Mouse (Mus musculus) lung, postnatal 4 days (tissue): Measurements from ENCODE around the gene Tmc1.
A peak's percentile ranks its signal among the peaks of the same experiment; 100 is the strongest.

Source experiments
- DNase-seq, 2 experiments: peaks; one replicate each; pipeline ENCODE4 v3.0.0; 2021

The Tmc1 gene

DNA sequence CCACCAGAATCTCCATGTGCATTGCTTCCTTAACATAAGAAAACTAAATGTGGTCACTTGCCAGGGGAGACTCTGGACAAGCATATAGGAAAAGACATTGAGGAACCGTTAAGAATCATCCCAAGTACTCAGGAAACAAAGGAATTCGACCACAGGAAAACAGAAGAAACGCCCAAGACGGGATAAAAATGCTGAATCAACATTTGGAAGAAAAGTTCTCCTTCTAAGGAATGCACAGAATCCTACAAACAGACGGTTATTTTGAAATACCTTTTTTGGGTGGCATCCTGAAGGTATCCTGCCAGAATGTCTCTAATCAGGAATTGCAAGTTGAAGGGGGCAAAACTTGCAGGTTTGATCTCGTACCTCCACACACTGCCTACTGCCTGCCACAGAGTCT is at the start of gene Tmc1:
Tmc1 (minus strand) TSS at position 329 of the 400 bp plus-strand sequence.
- DNase-seq: no peak

DNA sequence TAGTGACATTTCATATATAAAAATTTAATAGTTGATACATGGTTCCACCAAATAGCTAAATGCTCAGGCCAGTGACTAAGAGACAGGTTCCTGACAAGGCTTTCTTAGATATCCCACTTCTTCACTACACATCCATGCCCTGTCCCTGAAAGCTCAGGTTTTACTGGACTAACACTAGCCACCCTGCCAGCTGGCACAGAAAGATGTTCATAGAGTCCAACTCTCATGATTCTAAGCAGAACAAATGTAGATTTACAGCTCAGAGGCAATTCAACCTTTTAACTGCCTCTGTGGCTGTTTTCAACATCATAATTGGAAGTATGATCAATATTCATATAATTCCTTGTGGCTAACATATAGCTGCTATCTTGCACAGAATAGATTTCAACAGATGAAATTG is 47.5 kb upstream of the Tmc1 start:
- no peak for DNase-seq

DNA sequence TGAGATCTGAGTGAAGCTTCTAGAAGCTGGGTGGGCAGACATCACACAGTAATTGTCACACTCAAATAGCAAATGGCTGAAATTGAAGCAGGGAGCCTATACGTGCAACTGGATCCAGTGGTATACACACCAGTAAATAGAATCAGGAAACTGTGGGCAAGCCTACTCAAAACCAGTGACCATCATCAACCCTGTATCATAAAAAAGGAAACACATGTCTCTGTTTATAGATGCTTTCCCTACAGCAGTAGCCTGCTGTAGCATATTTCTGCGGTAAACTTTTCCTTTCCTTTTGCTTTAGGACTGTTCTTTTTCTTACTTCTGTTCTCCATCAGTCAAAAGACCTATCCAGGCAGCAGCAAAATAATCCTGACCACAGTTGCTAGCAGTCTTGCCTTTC is 25.2 kb upstream of the Tmc1 start:
- no peak for DNase-seq

DNA sequence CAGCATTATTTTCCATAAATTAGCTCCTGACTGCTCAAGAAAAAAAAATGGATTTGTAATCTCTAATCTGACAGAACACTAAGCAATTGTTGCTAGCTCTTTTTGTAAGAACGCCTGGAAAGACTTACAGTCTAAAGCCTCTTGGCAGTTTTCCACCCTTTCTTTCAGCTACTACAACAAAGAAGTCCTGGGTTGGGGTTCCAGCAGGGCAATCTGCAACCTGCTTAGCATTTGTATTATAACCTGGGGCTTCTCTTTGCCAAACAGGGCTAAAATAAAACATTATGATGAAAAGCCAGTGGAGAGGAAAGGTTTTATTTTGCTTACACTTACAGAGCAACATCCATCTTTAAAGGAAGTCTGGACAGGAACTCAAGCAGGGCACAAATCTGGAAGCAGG is 24.1 kb upstream of the Tmc1 start:
- DNase-seq: no peak

DNA sequence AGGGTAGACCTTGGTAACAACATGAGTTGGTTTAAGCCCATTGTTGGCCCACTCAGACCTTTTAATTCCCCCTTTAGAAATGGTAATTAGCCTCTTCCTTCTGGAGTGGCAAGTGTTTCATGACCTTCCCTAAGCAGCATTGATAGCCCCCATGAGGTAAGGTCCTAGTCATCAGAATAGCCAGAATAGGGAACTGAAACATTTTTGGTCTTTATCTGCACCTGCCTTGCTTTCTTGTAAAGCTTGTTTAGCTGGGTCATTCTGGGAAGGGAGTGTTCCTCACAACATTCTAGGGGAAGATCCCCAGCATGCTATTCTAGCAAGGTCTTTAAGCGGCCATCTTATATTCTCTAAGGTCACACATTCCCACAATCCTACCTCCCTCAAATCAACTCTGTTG is 17.9 kb upstream of the Tmc1 start:
- DNase-seq: no peak

DNA sequence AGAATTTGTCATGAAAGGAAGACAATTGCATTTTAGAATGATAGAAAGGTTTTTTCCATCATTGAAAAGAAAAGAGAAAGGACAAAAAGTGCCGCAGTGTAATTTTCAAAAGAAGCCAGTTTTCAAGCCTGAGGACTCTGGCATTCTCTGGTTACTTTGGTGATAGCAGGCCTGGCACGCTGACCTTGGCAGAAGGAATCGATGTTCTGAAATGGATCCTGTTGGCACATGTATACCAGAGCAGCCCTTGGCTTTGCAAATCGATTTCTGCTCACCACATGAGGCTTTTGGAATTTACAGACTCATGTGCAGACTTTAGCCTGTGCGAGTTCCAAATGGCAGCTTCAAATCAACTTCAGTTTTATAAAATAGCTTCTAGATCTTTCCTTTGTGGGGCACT is 813 bp upstream of the Tmc1 start:
- DNase-seq: no peak

DNA sequence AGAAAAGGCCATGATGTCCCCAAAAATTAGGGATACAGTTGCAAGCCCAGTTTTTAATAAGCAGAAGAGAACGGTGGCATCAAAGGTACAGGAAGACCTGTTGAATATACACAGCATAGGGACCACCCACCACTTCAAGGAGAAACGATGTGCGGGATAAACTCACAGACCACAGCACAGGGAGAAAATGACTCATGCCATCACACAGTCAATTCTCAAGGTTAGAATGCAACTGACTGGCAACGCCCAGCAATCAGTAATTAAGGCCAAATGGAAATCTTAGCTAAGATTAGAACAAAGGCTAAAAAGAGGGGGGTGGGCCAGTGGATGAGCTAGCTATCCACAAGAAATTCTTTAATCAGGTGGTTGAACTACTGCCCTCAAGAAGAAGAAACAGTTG is 9.6 kb downstream of the Tmc1 start:
- no peak for DNase-seq

DNA sequence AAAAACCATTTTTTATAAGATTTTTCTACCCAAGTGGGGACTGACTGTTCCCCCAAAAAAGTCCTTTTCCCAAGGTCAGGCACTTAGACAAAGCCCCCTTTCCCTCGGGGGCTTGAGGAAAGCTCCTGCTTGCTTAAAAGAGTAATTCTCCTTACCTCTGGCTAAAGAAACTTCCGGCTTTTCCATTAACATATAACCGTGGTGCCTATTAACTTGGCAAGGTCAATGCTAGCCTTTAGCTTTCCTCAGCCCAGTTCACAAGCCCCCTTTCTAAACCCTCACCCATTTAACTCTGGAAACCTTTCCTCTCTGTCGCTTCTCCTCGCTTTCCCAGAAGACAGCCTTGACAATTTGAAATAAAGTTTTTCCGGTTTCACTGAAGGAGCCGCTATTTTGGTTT is 29.7 kb downstream of the Tmc1 start:
- no peak for DNase-seq

DNA sequence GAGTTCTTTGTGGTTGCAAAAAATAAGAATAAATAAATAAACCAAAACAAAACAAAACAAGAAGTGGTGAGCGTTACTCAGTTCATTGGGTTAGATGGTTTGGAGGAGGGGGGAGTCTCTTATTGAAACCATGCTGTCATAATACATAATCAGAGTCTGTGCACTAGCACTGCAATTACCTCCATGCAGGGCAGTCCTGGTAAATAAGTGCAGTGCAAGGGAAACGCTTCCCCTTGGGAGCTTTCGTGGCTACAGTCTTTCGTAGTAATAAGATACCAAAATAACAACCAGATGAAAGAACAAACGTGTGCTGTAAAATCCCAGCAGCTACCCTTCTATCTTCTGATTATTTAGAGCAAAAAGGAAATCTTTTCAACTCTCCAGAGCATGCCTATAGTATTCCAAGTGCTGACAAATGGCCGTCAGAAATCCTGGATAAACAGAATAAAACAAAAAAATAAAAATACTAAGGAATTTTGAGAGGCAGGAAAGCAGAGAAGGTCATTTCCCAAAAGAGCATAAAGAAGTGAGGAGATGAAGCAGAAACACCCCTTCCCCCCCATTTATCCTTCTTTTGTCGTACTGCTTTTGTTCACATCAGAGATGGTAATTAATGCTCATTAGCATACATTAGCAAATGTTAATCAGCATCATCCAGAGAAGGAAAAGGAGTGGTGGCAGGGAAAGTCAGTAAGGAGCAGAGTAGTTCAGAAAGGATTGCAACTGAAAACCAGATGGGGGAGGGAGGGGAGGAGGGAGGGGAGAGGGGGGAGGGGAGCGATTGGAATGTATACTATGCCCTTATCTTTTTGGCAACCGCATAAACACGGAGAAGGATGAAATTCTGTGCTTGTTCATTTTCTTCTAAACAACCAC is 30.4 kb downstream of the Tmc1 start:
- no peak for DNase-seq

DNA sequence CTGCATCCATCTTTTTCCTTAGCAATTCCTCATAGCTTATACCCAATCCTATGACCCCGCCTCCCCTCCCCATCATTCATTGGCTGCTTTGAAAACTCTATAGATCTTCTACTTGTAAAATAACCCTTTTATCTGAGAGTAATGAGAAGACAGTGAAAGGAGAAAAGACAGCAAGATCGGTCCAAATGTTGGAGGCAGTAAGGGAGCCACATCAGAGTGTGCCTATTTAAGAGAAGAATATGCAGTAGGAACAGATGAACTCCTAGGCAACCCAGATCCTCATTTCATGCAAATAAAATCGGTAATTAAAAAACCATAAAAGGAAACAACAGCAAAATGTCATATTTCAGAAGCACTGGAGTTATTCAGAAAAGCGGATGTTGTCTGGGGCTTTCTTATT is 35.8 kb downstream of the Tmc1 start:
- no peak for DNase-seq

DNA sequence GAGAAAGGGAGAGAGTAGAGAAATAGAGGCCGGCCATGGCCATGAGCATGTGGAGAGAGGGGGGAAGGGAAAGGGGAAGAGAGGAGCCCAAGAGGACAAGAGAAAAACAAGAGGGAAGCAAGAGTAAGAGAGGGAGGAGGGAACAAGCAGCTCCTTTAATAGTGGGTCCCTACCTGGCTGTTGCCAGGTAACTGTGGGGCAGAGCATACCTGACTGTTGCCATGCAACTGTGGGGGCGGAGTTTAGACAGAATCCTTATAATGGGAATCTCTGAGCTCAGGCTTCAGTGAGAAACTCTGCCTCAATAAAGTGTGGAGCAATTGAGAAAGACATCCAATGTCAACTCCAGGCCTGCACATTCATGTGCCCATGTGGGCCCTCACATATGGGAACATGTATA is 38.9 kb downstream of the Tmc1 start:
- no peak for DNase-seq

DNA sequence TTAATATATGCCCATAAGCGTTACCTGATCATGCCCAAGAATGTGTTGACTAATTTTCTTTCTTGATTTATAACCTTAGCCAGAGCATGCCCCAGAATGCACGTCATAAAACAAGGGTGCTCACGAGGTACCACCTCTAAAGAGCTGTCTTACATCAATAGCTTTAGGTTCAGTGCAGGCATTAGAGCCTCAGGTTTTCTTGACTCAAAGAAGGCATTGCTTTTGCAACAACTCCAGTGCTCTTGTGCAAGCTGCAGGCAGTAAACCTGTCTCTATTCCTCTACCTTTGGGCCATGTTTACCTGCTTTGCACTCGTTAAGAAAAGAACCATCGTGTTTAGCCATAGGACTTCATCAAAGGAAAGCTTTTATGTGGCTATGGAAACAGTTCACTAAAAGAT is 43.6 kb downstream of the Tmc1 start:
- DNase-seq: no peak

DNA sequence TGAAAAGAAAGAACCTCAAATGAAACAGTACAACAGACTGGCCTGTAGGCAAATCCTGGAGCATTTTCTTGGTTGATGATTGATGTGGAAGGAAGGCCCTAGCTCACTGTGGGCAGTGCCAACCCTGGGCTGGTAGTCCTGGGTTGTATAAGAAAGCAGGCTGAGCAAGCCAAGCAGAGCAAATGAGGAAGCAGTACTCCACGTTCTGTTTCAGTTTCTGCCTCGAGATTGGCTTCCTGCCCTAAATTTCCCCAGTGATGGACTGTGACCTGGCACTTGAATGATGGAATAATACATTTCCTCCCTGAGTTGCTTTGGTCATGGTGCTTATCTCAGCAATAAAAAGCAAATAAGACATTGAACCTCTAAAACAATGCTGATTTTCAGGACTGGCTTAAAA is 72.8 kb downstream of the Tmc1 start:
- DNase-seq: no peak

DNA sequence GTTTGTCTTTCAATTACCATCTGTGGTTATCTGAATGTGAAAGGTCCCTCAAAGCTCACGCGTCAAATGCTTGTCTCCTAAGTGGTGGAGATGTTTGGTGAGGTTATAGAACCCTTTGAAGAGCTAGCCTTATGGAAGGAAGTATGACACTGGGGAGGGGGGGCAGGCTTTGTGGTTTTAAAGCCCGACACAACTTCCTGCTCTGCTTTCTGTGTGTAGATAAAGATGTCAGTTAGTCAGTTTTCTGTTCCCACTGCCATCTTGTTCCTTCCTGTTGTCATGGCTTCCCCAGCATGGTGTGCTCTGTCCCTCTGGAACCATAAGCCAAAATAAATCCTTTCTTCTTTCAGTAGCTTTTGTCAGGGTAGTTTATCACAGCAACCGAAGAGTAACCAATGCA is 78.1 kb downstream of the Tmc1 start:
- DNase-seq: no peak

DNA sequence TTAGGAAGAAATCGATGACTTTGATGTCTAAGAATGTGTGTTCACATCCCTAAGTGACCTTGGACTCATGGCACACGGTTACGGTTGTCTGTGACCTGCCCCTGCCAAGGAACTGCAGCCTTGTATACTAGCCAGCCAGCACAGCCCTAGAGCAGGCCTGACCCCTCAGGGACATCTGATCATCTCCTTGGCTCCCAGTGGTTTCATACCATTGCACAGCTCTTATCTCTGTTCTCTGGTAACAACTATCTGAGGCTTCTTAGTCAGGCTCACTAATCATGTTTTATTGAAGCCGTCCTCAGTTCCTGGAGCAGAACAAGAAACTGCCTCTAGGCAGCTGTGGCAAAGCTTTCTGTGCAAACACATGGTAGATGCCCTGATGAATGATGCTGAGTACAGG is 92.2 kb downstream of the Tmc1 start:
- no peak for DNase-seq

DNA sequence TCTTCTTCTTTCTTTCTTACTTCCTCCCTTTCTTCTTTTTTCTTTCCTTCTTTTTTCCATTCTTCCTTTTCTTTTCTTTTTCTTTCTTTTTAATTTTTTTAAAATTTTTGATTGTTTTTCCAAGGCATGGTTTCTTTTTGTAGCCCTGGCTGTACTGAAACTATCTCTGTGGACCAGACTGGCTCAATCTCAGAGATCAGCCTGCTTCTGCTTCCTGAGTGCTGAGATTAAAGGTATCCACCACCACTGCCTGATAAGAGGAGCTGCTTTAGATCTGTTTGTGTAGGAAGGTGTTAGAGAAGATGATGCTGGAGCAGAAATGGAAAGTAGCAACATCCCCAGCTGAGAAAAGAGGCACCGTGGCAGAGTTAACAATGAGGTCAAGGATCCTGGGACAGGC is 93.7 kb downstream of the Tmc1 start:
- no peak for DNase-seq

DNA sequence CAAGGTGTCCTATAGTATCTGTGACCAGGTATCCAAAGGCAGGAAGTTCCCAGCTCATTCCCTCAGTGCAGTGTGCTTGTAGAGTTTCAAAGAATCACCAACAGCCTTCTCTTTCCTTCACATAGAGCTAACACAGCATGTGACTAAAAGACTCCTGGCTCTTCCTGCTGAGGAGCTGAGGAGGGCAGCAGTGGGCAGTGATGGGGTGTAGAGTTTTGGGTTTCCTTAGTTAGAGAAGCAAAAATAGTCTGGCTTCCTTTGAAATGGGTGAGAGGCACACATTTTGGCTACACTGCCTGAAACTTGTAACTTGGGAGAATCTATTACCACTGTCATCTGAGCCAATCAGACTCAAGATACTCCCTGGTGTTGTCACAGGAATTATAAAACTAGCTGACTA is 96.2 kb downstream of the Tmc1 start:
- DNase-seq: no peak

DNA sequence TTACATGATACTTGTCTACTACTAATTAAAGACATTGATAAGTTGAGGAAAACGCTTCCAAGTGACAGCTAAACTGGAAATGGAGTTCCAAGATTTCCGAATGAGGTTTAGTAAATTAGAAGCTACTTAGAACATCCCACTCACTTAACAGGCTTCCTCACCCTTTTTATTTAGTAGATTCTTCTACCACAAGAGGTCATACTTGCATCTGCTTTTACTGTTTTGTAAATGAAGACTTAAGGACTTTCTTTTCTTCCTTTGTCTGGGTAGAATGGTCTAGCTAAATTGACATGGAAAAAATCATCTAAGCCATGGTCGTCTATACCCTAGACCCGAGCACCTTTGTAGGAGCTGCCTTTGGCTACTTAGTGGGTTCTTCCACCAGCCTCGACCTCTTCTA is 105.1 kb downstream of the Tmc1 start:
- no peak for DNase-seq

DNA sequence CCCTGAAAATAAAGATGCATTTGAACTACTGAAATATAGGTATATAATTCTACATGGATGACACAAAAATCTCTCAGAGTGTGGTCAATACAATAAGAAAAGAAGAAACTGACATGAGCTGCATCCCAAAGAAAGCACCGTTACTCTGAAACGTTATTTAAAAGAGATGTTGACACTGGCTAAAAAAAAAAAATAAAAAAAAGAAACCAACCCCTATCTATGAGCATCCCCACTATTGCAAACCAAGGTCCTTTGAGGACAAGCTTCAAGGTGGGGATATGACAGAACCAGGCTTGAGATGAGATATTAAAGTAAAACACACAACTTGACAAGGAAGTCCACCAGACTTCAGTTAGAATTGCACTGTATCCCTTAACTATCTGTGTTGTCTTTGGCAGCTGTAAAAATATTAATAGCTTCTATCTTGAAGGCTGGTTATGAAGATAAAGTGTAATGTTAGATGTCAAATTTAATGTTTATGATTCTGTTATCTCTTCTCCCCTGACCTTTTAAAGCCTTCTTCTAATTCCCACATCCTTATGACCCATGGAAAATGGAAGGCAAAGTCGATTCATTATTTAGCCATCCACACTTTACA is 106.4 kb downstream of the Tmc1 start:
- no peak for DNase-seq

DNA sequence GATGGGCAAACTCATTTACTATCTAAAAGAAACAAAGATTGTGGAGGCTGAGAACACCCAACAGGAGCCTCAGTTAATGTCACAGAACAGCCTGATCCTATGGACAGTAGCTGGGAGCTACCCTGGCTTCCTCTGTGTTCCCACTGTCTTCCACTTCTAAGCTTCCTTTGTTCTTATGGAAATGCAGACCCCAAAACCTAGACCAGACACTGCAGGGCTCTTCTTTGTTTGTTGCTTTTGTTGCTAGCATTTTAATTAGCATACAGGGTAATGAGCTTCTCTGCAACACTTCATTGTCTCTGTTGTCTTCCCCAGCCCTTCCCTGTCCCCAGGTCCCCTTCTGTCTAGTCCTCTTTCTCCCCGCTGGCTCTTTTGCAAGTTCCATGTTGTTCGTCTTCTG is 116.6 kb downstream of the Tmc1 start:
- no peak for DNase-seq

DNA sequence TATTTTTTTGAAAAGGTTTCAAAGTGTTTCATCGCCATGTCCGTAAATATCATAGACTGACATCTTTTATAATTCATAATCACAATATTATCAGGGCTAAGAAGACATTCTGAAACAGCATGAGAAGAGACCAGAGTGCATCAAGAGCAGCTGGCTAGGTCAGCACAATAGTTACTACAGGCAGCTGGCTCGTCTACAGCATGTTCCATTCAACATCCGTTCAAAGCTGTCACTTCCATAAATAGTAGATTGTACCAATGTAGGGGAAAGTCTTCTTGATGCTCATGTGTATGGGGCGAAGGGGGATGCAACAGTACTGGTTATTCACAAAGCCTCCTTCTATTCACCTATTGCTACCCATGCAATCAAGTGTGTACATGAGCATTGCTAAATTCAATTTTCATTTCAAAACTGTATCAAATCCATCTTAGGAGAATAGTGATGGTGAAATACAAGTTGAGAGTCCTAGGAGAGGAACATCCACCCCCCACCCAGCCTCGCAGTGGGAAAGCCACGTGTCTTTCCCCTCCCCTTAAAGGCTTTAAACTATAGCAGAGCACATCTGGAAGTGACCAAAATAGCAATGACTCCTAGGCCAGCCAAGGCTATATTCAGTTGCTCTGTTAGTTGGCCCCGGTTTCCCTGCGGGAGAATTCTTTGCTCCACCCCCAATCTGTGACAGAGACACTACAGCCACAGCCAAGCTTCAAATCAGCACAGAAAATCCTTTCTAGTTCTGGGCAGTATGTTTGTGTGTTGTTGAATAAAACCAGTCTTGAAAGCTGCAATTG is 117.8 kb downstream of the Tmc1 start:
- peak; percentile 11 to 49 for DNase-seq

DNA sequence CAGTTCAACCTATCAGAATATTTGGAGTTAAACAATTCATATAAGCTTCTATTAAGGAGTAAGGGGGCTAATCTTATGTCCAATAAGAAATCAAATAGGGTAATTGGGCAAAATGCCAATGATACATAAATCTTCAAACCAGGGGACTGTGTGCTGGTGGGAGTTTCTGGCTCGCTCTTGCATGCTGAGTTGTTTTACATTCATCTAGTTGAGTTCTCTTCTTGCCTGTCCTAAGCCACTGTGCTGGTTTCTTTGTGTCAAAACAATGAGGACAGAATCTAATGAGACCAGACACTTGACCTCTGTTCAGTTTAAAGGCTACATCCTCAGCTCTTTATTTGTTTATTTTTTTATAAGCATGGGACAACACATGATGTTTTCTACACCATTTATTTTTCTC is 119.1 kb downstream of the Tmc1 start:
- DNase-seq: no peak

DNA sequence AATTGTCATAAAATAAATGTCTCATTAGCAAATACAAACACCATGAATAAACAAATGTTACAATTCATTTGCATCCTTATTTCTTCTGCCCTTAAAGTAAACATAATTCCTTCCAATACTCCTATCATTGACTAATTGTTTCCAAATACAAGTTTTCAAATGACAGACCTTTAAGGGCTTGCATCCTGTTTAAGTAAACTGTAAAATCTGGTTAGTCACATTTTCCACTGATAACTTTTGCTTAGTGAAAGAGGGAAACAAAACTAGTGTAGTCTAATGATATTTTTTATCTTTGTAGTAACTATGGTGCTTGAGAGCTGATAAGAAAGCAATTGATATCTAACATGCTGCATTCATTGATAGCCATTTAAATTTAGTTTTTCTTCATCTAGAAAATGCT is 154.5 kb downstream of the Tmc1 start:
- DNase-seq: no peak

DNA sequence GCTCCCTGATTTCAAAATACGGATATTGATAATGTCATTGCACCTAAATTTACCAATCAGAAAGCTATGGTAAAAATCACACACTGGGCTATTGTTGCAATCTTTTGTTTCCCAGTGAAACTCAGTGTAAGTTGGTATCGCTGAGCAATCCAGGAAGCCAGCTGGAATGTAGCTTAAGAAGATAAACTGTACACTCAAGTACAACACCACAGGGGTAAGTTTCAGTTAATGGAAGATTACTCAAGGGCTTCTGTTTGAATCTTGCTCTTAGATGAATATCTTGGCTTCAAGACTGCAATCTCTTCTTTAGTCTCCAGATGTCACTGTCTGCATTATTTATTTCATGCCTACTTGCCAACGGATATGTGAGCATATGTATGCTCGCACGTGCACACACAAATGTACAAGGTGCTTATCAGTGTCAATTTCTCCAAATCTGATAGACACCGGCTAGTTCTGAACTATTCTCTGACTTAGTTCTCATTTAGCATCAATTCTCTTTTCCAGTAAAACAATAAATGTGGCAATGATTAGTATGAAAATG is 156.4 kb downstream of the Tmc1 start:
- DNase-seq: no peak
